Mouse (Mus musculus): ENCODE data around the gene Zbtb8b.
"Not testable (repeated sequence)": the region's sequence is repeated elsewhere in the genome, so short reads cannot be mapped to it uniquely, and the experiment has no call there.

The Zbtb8b gene

DNA sequence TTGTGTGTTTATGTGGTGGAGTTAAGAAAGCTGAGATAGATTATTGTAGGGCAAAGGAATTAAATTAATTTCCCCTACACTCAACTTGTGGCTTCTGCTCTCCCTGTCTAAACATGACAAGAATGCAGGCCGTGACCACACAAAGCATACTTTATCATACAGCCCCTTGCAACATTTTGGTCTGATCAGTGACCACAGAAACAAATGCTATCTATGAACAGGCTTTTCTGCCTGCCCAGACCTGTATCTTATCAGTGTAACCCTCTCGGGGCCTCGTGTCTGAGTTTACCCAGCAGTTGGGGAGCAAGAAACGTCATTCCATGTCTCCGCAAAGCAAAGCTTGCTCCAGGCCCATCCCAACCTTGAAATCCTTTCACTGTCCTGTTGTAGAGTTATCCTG is 24.2 kb downstream of the Zbtb8b start:
- DNase-seq (ENCODE audit: low read depth, low spot score): no peak

DNA sequence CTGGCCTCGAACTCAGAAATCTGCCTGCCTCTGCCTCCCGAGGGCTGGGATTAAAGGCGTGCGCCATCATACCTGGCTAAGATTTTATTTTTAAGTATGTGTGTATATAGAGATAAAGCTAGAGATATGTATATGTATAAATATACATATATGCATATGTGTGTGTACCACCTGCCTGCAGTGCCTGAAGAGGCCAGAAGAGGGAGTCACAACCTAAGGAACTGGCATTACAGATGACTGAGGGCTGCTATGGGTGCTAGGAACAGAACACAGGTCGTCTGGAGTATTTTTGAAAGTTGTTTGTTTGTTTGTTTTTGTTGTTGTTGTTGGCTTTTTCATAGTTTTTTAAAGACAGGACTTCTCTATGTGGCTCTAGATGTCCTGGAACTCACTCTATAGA is 24.8 kb downstream of the Zbtb8b start:
- DNase-seq (ENCODE audit: low read depth, low spot score): no peak

DNA sequence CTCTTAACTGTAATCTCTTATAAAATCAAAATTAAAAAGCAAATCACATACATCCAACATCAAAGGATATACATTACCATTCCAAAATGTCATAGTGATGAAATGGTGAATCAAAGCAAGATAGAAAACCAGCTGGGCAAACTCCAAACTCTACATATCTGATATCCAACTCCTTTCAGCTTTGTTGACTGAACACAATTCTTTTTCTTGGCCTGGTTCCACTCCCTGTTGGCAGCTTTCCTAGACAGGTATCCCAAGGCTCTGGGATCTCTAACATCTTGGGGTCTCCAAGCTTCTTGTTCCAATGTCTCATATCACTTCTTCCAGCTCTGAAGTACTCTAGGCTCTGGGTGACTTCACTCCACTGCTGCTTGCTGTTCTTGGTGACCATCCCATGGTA is 29.7 kb downstream of the Zbtb8b start:
- no peak for DNase-seq (ENCODE audit: low read depth, low spot score)

DNA sequence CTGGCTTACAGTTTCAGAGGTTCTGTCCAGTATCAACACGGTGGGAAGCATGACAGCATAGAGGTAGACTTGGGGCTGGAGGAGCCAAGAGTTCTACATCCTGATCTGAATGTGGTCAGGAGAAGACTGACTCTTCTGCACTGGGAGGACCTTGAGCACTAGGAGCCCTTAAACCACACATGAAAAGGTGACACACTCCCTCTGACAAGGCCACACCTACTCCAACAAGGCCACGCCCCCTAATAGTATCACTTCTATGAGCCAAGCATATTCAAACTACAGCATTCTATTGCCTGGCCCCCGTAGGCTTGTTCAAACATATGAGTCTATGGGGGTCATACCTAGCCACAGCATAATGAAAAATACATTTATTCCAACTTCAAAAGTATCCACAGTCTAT is 30.1 kb downstream of the Zbtb8b start:
- DNase-seq (ENCODE audit: low read depth, low spot score): not testable (repeated sequence)

DNA sequence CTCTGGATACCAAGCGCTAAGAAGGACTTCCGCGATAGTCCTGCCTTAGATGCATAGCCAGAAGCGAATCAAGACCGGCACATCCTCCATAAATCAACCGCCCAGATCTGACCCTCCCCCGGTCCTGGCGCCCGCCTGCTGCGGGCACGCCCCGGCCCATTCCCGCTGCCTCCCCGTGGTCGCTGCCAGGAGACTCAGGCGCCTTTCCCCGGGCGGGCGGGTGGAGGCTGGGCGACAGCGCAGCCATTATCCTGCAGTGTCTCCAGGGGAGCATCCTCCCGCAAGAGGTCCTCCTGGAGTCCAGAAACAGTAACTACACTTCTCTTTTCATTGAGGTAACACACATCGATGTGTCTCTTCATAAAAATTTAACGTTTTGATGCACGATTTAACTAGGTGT is 34.2 kb downstream of the Zbtb8b start:
- DNase-seq (ENCODE audit: low read depth, low spot score): peak; percentile 23

DNA sequence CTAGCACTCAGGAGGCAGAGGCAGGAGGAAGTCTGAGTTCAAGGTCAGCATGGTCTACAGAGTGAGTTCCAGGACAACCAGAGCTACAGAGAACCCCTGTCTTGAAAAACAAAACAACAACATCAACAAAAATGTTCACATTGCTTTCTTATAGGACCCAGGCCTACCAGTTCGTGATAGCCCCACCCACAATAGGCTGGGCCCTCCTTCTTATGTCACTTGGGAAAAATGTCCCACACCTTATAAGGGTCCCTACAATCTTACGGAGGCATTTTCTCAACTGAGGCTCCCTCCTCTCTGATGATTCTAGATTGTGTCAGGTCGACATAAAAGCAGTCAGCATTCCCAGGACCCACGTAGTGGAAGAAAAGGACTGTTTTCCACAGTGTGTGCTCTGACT is 40.8 kb downstream of the Zbtb8b start:
- no peak for DNase-seq (ENCODE audit: low read depth, low spot score)

DNA sequence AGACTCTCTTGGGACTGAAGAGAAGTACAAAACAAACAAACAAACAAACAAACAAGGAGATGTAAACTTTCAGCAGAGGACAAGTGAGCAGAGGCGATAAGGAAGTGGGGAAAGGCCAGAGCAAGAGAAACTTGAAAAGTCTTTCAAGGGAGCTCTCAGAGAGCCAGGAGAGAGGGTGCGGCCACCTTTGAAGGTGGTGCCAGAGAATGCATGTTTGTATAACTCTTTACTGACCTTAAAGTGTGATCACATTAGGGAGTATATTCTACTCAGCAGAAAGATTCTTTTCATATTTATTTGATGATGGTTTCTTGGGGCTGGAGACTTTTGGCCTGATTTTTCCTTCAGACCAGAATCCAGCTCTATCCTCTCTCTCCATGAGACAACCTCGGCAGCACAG is 43.7 kb downstream of the Zbtb8b start:
- DNase-seq (ENCODE audit: low read depth, low spot score): no peak

DNA sequence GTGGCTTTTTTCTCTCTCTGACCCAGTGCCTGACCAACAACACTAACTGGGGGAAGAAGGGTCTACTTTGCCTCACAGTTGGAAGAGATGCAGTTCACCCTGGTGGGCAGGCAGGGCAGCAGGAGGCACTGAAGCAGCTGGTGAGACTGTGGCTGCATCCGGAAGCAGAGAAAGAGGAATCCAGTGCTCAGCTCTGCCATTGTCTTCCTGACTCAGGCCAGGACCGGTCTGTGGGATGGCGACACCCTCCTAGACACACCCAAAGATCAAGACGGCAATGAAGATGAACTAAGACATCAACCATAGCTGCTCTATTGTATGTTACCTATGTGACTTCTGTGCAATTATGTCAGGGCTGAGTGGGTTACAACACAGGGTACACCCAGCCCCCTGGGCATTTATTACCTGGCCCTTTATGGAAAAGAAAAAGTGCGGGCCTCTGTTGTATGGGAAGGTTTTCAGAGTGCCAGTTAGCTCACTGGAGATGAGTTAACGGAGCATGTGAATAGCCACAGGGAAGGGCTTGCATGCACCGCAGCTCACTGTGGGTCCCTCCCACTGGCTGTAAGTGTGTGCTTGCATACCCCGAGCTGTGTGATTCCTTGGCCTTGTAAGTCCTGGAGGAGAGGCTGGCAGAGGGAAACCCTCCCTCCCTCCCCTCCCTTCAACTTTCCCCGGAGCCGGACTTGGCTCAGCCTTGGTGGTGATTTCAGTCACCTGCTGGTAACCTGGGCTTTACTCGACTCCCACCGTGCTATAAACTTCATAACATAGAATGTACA is 46.4 kb downstream of the Zbtb8b start:
- no peak for DNase-seq (ENCODE audit: low read depth, low spot score)

DNA sequence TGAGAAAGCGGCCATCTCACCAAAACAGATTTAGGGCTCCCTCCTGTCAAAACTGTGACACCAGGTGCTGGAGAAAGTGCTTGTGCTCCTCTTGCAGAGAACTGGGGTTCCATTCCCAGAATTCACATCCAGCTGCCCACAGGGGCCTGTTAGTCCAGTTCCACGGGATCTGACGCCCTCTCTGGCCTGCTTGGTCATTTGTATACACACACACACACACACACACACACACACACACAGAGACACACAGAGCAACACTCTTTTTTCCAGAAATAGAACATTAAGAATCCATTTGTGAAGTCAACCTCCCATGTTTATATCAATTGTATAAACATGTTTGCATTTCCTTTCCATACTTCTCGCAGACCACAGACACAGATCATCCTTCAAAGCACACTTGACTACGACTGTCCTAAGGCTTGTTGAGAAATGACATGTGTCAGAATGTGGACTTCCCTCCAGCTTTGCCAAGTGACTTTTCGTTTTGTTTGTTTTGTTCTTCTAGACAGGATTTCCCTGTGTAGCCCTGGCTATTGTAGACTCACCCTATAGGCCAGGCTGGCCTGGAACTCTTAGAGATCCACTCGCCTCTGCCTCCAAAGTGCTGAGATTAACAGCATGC is 49.6 kb downstream of the Zbtb8b start:
- no peak for DNase-seq (ENCODE audit: low read depth, low spot score)

DNA sequence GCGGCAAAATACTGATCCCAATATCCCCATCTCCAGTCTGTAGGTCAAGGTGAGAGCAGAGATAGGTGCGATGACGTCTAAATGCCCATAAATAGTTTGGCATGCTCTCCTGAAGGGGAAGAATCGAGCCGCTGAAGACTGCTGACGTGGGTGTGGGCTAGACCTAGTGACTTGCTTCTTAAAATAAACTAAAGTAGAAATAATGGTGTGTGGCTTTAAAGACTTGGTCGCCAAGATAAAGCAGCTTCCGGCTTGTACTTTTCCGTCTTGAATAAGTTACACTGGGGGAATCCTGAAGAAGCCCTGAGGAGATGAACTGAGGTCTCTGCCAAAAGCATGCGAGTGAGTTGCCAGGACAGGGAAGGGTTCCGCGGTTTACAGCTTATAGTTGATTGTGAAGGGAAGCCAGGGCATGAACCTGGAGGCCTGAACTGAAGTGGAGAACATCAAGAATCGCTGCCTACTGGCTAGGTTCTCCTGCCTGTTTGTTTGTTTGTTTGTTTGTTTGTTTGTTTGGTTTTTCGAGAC is 50.4 kb downstream of the Zbtb8b start:
- no peak for DNase-seq (ENCODE audit: low read depth, low spot score)

DNA sequence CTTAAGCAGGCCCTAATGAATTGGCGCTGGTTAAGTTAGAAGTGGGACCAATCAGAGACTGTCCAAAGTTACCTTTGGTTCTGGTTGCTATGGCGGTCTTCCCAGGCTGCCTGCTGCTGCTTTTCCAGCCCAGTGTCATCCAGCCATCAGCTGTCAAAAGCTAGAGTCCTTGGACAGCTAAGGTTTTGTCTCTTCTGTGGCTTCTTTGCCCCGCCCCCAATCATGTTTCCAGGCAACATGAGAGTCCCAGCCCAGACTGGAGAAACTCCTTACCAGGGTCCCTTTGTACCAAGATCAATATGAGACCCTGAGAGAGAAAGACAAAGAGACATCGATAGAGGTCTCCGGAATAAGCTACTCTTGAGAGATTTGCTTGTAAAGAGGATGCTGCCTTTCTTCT is 52.2 kb downstream of the Zbtb8b start:
- no peak for DNase-seq (ENCODE audit: low read depth, low spot score)

DNA sequence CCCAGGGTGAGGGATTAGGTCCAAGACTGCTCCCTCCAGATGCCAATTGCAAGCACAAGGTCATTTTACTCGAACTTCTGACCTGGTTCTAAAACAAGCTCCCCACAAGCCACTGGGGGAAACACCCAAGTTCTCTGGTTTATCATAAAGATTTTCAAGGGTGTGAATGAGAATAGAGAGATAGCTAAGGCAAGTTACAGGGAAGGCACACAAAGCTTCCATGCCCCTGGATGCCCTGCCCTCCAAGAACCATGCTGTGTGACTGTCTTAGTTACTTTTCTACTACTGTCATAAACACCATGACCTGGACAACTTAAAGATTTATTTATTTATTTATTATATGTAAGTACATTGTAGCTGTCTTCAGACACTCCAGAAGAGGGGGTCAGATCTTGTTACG is 53.7 kb downstream of the Zbtb8b start:
- DNase-seq (ENCODE audit: low read depth, low spot score): no peak

DNA sequence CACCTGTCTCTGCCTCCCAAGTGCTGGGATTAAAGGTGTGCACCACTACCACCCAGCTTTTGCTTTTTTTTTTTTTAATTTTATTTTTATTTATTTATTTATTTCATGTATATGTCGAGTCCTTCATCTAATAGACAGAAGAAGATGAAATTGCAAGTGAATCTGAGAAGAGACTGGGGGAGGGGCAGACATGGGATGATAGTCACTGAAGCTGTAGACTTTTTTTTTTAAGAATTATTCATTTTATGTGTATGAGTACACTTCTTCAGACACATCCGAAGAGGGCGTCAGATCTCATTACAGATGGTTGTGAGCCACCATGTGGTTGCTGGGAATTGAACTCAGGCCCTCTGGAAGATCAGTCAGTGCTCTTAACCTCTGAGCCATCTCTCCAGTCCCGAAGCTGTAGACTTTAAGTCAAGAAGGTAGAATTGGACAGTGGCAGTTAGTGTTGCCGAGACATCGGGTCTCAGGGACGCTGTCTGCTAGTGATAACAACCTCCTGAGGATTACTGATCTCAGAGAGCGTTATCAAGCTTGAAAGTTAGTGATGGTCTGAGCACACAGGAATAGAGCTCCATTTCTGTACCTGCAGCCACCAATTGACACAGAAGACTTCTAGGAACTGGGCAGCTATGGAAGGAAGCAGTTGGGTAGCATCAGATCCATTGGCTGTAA is 54.2 kb downstream of the Zbtb8b start:
- DNase-seq (ENCODE audit: low read depth, low spot score): no peak

DNA sequence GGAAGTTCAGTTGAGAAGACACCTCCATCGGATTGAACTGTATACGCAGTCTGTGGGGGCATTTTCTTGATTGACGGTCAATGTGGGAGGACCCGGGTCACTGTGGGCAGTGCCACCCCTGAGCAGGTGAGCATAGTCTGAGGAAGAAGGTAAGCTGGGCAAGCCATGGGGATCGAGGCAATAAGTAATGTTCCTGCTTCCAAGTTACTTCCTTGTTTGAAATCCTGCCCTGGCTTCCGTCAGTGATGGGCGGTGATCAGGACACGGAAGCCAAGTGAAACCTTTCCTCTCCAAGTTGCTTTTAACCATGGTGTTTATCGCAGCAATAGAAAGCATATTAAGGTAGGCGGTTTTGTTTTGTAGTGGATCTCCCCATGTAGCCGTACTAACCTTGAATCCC is 55.0 kb downstream of the Zbtb8b start:
- no peak for DNase-seq (ENCODE audit: low read depth, low spot score)

DNA sequence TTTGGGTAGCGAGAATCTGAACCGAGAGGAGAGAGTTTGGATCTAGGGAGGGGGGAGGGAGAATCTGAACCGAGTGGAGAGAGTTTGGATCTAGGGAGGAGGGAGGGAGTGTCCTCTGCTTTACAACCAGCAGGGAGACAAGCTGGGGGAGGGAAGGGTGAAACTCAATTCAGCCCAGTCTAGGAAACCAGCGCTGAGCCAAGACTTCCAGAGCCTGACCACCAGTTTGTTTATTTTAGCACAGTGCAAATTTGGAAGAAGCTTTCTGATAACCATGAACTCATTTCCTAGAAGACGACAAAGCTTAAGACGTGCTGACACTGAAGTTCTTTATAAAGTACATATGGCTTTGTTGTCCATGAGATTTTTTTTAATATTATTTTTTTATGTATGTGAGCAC is 56.2 kb downstream of the Zbtb8b start:
- DNase-seq (ENCODE audit: low read depth, low spot score): no peak

DNA sequence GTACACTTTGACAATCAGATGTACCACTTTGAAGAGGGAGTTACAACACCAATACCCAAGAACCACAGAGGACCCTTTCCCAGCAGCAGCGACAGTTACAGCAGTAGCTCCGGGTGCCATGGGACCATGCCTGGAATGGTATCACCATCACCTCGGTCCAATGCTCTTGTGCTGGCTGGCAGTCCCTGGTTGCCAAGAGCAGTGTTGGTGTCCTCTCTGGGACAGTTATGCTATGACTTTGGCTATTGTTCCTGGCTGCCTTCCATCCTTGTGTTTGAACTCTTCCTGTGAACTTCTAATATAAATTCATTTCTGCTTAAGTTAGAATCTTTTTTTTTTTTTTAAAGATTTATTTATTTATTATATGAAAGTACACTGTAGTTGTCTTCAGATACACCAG is 57.1 kb downstream of the Zbtb8b start:
- DNase-seq (ENCODE audit: low read depth, low spot score): no peak

DNA sequence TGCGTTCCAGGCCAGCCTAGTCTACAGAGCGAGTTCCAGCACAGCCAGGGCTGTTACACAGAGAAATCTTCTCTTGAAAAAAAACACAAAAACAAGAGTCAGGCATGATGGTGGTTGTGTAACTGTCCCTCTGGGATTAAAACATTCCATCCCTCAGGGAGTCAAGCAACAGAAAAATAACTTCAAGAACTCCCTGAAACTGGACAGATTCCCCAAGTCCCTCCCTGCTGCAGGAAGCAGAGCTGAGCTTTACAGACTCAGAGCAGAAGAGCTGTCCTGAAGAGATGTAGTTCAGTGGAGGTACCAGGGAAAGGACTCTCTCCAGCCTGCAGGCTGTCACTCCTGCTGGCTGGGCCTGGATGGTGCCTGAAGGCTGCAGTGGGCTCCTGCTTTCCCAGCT is 58.2 kb downstream of the Zbtb8b start:
- DNase-seq (ENCODE audit: low read depth, low spot score): no peak

DNA sequence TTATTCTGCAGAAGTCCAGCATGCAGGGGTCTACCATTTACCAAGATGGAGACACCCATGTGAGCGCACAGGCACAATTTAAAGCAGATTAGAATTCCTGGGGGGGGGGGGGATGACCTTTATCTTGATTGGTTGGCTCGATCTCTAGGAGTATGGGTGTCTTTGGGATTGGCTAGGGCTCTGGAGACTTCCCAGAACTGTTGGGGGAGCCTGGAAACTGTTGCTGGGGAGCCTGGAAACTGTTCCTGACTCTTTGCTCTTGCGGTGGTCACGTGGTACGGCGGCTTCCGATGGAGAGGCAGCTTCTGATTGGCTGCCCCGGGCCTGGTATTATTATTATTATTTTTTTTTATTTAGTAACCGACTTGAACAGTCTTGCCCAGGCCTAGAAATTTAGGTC is 58.6 kb downstream of the Zbtb8b start:
- no peak for DNase-seq (ENCODE audit: low read depth, low spot score)

DNA sequence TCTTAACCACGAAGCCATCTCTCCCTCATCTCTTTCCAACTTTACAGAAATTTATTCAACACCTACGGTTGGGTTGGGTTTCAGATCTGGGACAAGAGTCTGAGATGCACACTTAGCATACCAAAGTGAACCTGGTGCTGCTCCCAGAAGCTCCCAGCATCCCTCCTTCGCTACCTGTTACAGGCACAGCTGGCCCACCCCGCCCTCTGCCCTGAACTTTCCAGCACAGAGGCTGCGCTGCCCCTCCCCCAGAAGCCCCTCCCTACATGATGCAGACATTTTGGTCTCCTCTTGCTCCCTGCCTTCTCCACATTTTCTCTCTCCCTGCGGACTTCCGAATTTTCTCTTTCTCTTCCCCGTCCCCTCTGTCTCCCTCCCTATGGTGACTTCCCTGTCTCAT is 59.5 kb downstream of the Zbtb8b start:
- no peak for DNase-seq (ENCODE audit: low read depth, low spot score)

DNA sequence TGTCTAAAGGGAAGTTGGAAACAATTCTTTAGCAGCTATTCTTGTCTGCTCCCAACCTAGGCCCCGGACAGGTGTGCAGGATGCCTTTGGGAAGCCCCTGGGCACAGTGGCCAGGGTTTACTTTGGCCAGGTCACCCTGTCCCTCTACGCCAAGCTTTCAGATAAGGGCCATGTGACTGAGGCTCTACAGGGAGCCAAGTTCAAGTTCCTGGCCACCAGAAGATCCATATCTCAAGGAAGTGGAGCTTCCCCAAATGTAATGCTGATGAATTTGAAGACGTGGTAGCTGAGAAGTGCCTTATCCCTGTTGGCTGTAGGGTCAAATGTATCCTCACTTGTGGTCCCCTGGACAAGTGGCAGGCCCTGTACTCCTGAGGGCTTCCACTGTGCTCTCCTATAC is 60.8 kb downstream of the Zbtb8b start:
- DNase-seq (ENCODE audit: low read depth, low spot score): no peak

DNA sequence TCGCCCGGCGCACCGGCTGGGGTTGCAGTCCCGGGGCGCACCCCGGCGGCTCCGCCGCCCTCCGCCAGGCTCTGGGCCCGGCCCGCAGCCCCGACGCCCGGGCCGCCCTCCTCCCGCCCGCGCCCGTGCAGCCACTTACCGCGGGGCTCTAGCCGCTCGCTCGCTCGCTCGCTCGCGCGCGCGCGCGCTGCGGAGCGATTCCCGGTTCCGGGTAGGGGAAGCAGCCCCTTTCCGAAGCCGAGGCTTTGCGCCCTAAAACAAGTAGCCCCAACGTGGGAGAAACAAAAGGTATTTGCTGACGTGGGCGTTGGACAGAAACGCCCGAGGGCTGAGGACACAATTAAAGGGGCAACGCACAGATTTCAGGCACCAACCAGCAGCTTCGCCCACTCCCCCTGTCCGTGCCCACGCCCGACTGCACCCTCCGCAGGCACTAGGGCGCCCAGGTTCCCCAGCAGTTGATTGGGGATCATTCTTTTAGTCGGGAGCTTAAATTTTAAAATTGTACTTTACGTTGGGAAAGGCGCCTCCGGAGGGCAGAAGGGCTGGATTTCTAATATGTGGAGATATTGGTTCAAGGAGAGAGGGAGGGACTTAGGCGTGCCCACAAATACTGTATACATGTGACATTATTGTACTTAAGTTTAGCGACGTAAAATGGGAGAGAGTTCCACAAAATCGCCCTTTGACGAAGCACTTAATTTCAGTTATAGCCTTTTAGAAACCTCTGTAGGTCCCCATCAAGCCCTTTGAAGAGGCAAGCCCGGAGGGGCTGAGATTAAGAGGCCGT is 62.9 kb downstream of the Zbtb8b start, which contains the start of gene Zbtb8a:
Gene Zbtb8a (minus strand): TSS at position 516 of the 790 bp plus-strand sequence.
- DNase-seq (ENCODE audit: low read depth, low spot score): peak; percentile 40
